Mouse (Mus musculus) liver, embryonic 14.5 days (tissue): ENCODE results near the gene Sesn2. TPM values are rescaled to one million over a fixed set of nuclear protein-coding genes. Genes with fewer than 3 reads are reported as not detected.

ENCODE experiments used
- ATAC-seq: fragments of 200-750 bp; cut with Nextera tagmentation; 2 replicates; pipeline ENCODE4 v1.8.0; 2017; ENCODE audit warnings: moderate number of reproducible peaks, mild to moderate bottlenecking, moderate library complexity; ENCODE audit not compliant: insufficient read depth
- DNase-seq, 3 experiments: peaks; one replicate each; pipeline ENCODE4 v3.0.0-alpha.2; 2012 to 2013; ENCODE audit warnings: low read depth in 3 of 3, low spot score in 3 of 3
- H3K27ac ChIP-seq: fragments of 300-500 bp; sonication (generic); 2 replicates; pipeline ENCODE4 v1.5.1; 2014; ENCODE audit warnings: moderate library complexity, mild to moderate bottlenecking, control low read depth, inconsistent platforms
- H3K27me3 ChIP-seq: fragments of 300-500 bp; sonication (generic); 2 replicates; pipeline ENCODE4 v1.6.1; 2014; ENCODE audit warnings: mild to moderate bottlenecking, low read length, moderate library complexity; ENCODE audit not compliant: control insufficient read depth, insufficient read depth
- H3K36me3 ChIP-seq: fragments of 300-500 bp; sonication (generic); replicated peaks from 2 replicates; pipeline ENCODE4 v1.6.1; 2014; ENCODE audit warnings: low read depth; ENCODE audit not compliant: control insufficient read depth, insufficient read depth
- H3K4me1 ChIP-seq, 2 experiments: fragments of 200-500 bp in 1 of 2; fragments of 300-500 bp in 1 of 2; sonication (generic) in 1 of 2; replicated peaks; 2 replicates each; pipeline ENCODE4 v1.6.1; 2012 to 2014; ENCODE audit warnings: antibody characterized with exemption in 1 of 2, inconsistent platforms in 1 of 2, low read length in 1 of 2; ENCODE audit not compliant: control insufficient read depth in 2 of 2, insufficient read depth in 2 of 2
- H3K4me2 ChIP-seq: fragments of 300-500 bp; sonication (generic); 2 replicates; pipeline ENCODE4 v1.6.1; 2014; ENCODE audit warnings: low read depth, mild to moderate bottlenecking, control low read depth, moderate library complexity
- H3K4me3 ChIP-seq, 2 experiments: fragments of 200-500 bp in 1 of 2; fragments of 300-500 bp in 1 of 2; sonication (generic) in 1 of 2; 2 replicates each; pipeline ENCODE4 v1.5.1; 2012 to 2014; ENCODE audit warnings: low read depth in 2 of 2, low read length in 2 of 2, mild to moderate bottlenecking in 2 of 2, control low read depth in 1 of 2, inconsistent platforms in 1 of 2, moderate library complexity in 1 of 2; ENCODE audit not compliant: insufficient read depth in 1 of 2
- H3K9ac ChIP-seq: fragments of 300-500 bp; sonication (generic); replicated peaks from 2 replicates; pipeline ENCODE4 v1.6.1; 2014; ENCODE audit warnings: mild to moderate bottlenecking, control low read depth, moderate library complexity
- H3K9me3 ChIP-seq: fragments of 300-500 bp; sonication (generic); 2 replicates; pipeline ENCODE4 v1.6.1; 2016; ENCODE audit warnings: low read length, mixed read lengths; ENCODE audit not compliant: control insufficient read depth
- CTCF ChIP-seq: IDR thresholded peaks from 2 replicates; pipeline ENCODE4 v1.5.1; 2016; ENCODE audit warnings: antibody characterized with exemption, low read depth, control low read depth
- EP300 ChIP-seq: IDR thresholded peaks from 2 replicates; pipeline ENCODE4 v1.6.1; 2016; ENCODE audit warnings: antibody characterized with exemption, low read depth
- WGBS: fragments of 180-500 bp; shearing (Covaris S2); extraction: QIAGEN DNeasy Blood & Tissue Kit; methylation state at CpG from one replicate; pipeline ENCODE4 v1.1.7; 2014; ENCODE audit not compliant: insufficient replicate concordance; 5-methylcytosine and 5-hydroxymethylcytosine counted together
- polyA plus RNA-seq, 2 experiments: library from polyadenylated mRNA; depleted of rRNA in 1 of 2; stranded (reverse) in 1 of 2; unstranded in 1 of 2; fragments of >200 nt; fragmentation: Nextera tagmentation in 1 of 2; extraction: Ambion mirVana in 1 of 2; gene quantifications; 2 replicates each; pipeline versions ENCODE4 v1.2.1 to v1.2.3; 2012 to 2014

Gene Sesn2
- polyA plus RNA-seq, 2 experiments, result 3.3 to 3.4 TPM

GRCm38 (mm10) chr4:132524808-132525207 is 14.5 kb upstream of the Sesn2 start:
- DNase-seq (no peak), ATAC-seq (peak; percentile 53; the same call in 1 of the 2 replicates)
- TF ChIP-seq EP300 (no peak), CTCF (no peak)
- Histone ChIP-seq H3K27me3 (no peaks in the 10 kb centered on the region), H3K4me1 (peaks cover 17 to 27% of the 10 kb centered on the region in 2 experiments), H3K4me2 (no peak overlapping the region), H3K9me3 (no peaks in the 10 kb centered on the region), H3K4me3 (no peak overlapping the region), H3K27ac (no peak overlapping the region), H3K9ac (no peak overlapping the region), H3K36me3 (peaks cover 12% of the 10 kb centered on the region)
- WGBS, result 47% methylated on average over 6 of the region's 6 CpGs

GRCm38 (mm10) chr4:132524321-132524741 is 14.0 kb upstream of the Sesn2 start:
- Histone ChIP-seq H3K9me3 (no peaks in the 10 kb centered on the region), H3K4me3 (no peak overlapping the region), H3K36me3 (peaks cover 8% of the 10 kb centered on the region), H3K27me3 (no peaks in the 10 kb centered on the region), H3K4me2 (no peak overlapping the region), H3K9ac (no peak overlapping the region), H3K27ac (no peak overlapping the region), H3K4me1 (peaks cover 13 to 22% of the 10 kb centered on the region in 2 experiments)
- TF ChIP-seq EP300 (no peak), CTCF (peak; percentile 7; the same call in 1 of the 2 replicates)
- ATAC-seq (no peak), DNase-seq (no peak)
- WGBS, result 34% methylated on average over 11 of the region's 11 CpGs

GRCm38 (mm10) chr4:132519188-132519587 is 8.9 kb upstream of the Sesn2 start:
- Histone ChIP-seq H3K4me2 (no peak overlapping the region), H3K4me1 (peaks cover 9 to 12% of the 10 kb centered on the region in 2 experiments), H3K9me3 (no peaks in the 10 kb centered on the region), H3K27ac (no peak overlapping the region), H3K27me3 (no peaks in the 10 kb centered on the region), H3K9ac (no peak overlapping the region), H3K4me3 (no peak overlapping the region), H3K36me3 (no peaks in the 10 kb centered on the region)
- WGBS, result 71% methylated on average over 3 of the region's 3 CpGs
- DNase-seq (no peak), ATAC-seq (no peak)
- TF ChIP-seq CTCF (no peak), EP300 (no peak)

- Histone ChIP-seq H3K27ac (no peak overlapping the region), H3K4me2 (no peak overlapping the region), H3K9me3 (no peaks in the 10 kb centered on the region), H3K9ac (no peak overlapping the region), H3K4me3 (no peak overlapping the region), H3K36me3 (no peaks in the 10 kb centered on the region), H3K27me3 (no peaks in the 10 kb centered on the region), H3K4me1 (peaks cover 19% of the 10 kb centered on the region in 2 experiments)
- ATAC-seq, result no peak
- WGBS, result 62% methylated on average over 8 of the region's 8 CpGs
- no peak for DNase-seq
- no peak for TF ChIP-seq CTCF
- no peak for TF ChIP-seq EP300
These were observed 7.8 kb upstream of the Sesn2 start for GRCm38 (mm10) chr4:132518066-132518465.

DNA sequence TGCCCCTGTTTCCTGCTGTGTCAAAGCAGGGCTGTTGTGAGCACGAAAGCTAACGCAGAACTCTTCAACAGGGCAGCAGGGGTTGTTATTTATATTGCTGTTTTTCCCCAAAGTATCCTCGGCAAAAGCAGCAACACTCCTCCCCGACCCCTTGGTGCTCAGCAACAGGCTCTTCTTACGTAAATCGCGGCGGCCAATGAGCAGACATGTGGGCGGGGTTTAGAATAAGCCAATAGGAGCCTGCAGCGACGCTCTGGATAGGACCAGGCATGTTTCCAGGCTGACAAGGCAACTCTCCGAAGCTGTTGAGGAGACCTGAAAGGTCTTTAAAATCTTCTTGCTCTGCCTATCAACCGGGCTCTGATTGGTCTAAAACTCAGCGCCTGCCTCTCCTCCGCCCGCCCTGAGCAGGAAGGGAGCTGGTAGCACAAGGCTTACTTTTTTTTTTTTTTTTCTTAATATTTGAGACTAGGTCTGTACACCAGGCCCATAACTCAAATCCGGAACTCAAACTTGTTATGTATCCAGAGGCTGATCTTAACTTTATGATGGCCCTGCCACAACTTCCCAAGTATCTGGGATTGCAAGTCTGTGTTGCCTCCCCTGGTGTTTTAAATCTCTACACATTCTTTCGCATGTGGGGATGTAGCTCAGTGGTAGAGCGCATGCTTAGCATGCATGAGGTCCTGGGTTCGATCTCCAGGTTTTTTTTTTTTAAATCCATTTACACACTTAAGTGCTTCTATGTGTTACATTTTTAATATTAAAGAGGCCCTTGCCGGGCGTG is 5.3 kb upstream of the Sesn2 start:
- peak; percentile 97 to 98 (median 97) for DNase-seq
- peak; percentile 88 for ATAC-seq
- WGBS, result 17% methylated on average over 22 of the region's 22 CpGs
- Histone ChIP-seq H3K27me3 (no peaks in the 10 kb centered on the region), H3K4me1 (peaks cover 39 to 41% of the 10 kb centered on the region in 2 experiments), H3K9me3 (no peaks in the 10 kb centered on the region), H3K4me2 (peak overlapping the region; percentile 100), H3K27ac (peak overlapping the region; percentile 87), H3K36me3 (no peaks in the 10 kb centered on the region), H3K4me3 (peak overlapping the region; percentile 70 to 73), H3K9ac (peak overlapping the region; percentile 77)
- TF ChIP-seq EP300 (no peak), CTCF (no peak)
